Mouse (Mus musculus): ENCODE measurements around the gene Cd4.

The Cd4 gene

DNA sequence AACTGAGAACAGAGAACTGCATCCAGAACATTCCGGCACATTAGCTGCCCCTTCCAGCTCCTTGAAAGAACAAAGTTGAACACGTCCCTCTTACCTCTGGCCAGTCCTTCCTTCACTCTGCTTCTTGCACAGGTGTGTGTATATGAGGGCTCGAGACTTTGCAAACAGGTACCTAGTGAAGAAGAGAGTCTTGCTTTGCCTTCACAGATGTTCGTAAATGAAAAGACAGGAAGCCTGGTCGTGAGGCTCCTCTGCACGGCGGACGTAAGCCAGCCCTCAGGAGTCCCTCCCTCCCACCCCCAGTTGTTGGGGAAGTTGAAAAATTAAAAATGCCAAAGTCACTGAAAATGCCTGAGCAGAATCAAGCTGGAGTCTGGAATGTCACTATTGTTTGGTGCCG lies at the start of gene Cd4:
Gene Cd4 (minus strand): TSS at position 236 of the 400 bp plus-strand sequence.
- in situ Hi-C loops (cut with MseI, MboI), result no loop called here

DNA sequence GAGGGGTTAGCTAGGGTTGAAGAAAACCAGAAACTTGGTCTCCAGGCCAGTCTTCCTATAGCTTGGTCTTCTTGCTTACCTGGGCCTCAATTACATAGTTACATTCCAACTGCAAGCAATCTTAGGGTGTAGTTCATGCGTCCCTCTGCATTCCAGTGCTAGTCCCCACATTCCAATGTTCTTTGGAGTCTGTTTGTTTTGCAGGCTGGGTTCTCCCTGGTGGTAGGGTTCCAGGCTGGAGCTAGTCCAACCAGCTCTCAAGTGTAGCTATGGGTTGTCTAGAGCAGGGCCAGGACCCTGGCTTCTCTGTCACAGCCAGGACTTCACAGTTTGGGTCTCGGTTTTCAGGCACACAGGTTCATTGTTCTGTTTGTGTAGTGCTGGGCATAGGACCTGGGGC lies 49.5 kb upstream of the Cd4 start:
- in situ Hi-C loops (cut with MseI, MboI), result no loop called here

DNA sequence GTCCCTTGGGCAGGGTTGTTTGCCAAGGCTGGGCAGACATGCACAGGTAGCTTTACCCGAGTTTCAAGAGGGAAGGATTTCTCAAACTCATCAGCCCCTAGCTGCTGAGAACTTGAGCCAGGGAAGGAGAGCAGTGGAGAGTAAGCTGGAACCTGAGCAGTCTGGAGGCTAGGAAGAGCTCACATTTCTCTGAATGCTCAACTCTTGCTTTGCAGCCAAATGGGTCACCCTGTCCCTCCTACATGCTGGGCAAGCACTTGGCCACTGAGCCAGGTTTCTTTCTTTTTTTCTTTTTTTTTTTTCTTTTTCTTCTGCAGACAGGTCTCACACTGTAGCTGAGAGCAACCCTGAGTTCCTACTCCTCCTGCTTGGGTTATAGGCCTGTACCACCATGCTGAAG lies 48.7 kb upstream of the Cd4 start:
- in situ Hi-C loops (cut with MseI, MboI), result no loop called here

DNA sequence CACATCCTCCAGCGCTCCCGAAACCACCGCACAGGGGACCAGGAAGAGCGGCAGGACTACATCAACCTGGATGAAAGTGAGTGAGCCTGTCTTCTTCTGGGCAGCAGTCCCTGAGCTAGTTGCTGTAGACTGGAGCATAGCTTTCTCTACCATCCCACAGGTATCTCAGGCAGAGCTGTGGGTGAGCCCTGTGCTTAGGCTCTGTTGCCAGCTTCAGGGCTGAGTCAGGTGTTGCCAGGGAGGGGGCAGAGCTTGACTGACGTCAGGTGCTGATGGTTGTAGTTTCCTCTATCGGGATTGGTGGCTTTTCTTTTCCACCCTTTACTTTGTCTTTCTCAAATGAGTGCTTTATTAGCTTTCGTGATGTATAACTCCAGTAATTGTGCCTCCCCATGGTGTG lies 46.6 kb upstream of the Cd4 start:
- in situ Hi-C loops (cut with MseI, MboI), result no loop called here

DNA sequence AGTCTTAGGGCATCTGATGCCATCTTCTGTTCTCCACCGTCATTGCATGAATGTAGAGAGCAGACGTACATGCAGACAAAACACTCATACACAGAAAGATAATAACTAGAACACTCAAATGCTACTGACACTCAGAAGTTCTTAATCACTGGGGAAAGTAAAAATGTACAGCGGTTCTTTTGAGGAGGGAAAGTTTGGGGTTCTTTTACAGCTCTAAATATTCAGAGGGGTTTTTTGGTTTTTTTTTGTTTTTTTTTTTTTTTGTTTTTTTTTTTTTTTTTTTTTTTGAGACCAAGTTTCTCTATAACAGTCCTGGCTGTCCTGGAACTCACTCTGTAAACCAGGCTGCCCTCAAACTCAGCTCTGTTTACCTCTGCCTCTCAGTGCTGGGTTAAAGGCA lies 45.1 kb upstream of the Cd4 start:
- in situ Hi-C loops (cut with MseI, MboI), result no loop called here

DNA sequence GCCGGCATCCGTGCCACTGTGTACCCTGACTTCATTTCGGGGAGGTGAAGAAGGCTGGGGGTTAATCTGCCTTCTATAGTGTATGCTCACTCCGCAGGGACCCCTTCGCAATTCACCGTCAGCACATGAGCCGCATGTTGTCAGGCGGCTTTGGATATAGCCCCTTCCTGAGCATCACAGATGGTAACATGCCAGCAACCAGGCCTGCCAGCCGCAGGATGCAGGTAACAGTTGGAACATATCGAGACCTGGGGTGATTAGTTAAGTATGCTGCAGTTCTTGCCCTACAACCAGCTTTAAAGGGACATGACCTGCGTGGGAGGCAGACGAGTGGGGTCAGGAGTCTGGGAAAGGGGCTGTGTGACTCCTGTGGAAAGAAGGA lies 44.3 kb upstream of the Cd4 start:
- in situ Hi-C loops (cut with MseI, MboI), result no loop called here

DNA sequence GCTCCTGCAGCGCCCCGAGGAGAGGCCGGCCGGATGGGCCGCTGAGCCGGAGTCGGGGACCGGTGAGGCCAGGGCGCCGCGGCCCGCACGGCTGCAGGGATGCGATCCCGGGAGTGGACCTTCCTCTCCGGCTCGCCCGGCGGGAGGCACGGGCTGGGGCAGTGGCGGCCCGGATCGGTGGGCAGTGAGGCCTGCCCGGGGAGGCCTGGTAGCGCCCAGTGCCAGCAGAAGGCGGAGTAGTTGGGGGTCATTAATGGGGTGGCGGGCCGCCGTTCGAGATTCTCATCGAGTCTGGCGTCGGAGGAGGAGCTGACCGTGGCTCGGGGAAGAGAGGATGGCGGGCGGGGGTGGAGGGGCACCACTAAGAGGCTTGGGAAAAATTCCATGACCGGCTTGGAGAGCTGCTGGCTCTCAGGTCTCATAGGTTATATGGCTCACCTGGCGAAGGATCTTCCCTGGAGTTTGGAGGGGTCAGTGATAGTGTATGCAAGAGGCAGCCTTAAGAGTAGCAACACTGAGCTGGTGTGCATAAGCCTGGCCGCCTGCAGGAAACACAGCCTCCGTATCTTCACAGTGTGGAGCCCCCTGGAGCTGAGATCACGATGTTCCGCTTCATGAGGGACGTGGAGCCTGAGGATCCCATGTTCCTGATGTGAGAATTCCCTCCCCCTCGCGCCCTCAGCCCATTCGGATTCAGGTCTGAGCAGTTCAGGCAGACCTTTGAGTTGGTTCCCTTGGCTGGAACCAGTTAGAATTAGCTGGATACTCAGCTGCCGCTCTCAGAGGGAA lies 43.7 kb upstream of the Cd4 start:
- in situ Hi-C loops (cut with MseI, MboI), result no loop called here

DNA sequence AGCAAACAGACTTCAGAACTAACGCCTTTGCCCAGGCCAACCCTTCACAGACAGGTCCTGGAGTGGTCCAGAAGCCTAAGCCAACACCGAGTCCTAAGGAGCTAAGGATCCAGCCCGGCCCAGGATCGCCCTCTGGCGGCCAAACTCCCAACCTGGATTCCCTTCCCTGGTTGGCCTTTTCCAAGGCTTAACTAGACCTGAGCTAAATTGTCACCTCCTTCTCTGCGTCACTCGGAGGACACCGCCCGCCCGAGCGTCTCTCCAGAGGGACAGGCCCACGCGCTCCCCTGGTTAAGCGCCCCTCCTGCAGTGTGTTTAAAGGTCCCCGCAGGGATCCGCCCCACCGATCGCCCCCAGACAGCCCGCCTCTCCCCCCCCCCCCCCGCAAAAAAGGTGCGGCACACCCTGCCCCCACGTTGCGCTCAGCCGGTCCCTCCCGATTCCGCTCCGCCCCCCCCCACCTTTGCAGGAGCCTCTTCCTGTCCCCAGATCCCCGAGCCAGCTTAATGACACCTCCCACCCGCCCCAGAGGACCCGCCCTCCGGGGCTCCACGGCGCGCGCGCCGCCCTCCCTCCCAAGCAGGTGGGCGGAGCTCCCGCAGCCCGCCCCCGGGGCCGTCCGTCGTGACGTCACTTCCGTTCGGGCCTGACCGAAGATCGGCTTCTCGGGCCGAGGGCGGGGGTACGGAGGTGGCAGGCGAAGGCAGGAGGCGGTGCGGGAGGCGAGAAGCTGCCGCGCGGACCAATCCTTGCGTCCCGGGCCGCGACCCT lies 42.9 kb upstream of the Cd4 start, which contains the start of gene Mlf2:
Gene Mlf2 (plus strand): TSS at position 633 of the 771 bp plus-strand sequence.
- in situ Hi-C loops (cut with MseI, MboI), result no loop called here

DNA sequence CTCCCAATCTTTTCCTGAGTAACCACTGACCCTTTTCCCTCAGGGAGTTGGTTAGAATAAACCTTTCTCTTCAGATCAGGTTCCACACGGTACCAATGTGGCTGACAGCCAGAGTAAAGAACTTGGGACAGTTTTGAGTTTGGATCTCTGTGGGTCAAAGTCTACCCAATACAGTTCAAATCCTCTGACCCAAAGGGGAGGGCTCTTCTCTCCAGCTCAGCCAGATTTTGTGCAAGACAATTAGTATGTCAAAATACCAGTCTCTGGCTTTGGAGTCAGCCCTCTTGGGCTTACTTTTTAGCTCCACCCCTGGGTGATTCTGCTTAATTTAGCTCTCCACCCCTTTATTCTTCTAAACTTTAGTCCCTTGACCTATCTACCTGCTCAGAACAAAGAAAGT lies 42.2 kb upstream of the Cd4 start:
- in situ Hi-C loops (cut with MseI, MboI), result no loop called here

DNA sequence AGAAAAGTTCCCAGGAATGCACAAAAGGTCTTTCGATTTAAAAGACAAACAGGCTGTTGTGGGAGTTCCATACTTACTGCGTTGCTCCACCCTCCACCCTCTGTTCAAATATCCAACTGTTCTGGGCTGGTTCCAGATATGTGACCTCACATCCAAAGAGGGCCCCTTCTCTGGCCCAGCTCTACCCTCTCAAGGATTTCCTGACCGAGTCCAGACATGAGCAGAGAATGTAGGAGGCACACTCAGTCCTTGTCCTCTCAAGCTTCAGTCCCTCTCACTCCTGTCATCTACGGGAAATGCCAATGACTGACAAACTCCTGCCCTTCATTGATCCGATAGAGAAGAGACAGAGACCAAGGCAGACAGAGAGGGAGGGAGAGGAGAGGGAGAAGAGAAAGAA lies 37.9 kb upstream of the Cd4 start:
- in situ Hi-C loops (cut with MseI, MboI), result no loop called here

DNA sequence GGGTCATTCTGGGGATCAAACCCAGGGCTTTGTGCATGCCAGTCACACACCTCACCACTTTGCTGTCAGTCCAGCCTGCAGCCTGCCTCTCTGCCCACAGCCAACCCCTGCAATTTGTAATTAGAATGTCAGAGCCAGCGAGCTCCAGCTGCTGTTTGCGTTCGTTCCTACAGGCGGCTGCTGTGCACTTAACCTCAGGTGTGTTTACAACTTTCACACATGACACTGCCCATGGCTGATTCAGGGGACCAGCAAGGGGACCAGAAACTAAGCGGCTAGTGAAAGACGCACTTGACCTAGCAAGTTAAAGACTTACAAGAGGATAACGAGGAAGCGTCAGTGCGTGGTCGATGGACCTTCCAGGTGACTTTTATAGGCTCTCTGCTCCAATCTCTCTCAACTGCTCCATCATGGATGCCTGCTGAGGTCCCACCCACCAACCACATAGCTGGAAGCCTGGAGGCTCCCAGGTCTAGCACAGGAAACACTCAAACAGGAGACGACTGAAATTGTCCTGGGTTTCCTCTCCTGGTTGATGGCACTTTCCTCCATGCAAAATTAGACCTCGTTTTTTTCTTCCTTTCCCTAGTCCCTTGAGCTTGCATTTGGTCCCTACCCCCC lies 37.3 kb upstream of the Cd4 start:
- in situ Hi-C loops (cut with MseI, MboI), result no loop called here

DNA sequence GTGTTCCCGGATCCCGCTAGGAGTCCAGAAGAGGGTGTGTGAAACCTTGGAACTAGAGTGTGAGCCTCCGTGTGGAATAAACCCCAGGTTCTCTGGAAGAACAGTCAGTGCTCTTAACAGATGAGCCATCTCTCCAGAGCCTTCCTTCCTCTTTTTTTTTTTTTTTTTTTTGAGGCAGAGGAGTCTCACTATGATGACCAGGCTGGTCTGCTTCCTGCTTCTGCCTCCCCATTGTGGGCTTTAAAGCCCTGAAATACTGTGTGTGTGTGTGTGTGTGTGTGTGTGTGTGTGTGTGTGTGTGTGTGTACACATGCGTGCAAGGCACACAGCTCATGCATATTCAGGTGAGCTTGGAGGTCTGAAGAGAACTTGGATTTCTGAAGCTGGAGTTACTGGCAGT lies 33.5 kb upstream of the Cd4 start:
- in situ Hi-C loops (cut with MseI, MboI), result no loop called here

DNA sequence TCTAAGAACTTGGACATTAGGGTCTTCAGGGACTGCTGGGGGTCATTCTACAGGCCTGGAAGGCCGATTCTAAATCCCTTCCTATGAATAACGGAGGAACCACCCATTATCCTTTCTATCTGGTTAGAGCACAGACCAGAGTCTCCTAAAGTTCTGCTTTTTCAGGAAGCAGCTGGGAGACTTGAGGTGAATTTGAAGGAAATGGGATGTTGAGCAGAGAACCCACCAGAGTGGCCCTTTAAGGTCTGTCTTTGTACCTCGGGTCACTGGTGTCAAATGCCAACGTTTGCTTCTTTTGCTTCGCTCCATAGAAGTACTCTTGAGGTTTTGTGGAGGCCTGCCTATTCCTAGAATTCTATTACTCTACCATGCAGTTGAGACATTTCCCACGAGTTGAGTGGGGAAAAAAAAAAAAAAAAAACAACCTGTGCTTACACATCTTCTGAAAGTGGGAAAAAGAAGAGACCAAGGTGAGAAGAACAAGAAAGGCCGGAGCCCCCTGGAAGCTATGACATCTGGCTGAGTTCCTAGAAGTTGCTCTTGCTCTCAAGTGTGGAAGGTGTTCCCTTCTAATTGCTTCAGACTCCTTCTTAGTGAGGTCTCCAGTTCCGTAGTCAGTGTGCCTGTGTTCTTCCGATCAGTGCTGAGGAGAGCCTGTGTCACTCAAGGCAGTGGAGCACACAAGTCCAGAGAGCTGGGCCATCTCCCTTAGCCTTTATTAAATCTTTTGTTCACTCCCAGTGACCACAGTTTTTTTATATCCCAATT lies 32.5 kb upstream of the Cd4 start:
- in situ Hi-C loops (cut with MseI, MboI), result no loop called here

DNA sequence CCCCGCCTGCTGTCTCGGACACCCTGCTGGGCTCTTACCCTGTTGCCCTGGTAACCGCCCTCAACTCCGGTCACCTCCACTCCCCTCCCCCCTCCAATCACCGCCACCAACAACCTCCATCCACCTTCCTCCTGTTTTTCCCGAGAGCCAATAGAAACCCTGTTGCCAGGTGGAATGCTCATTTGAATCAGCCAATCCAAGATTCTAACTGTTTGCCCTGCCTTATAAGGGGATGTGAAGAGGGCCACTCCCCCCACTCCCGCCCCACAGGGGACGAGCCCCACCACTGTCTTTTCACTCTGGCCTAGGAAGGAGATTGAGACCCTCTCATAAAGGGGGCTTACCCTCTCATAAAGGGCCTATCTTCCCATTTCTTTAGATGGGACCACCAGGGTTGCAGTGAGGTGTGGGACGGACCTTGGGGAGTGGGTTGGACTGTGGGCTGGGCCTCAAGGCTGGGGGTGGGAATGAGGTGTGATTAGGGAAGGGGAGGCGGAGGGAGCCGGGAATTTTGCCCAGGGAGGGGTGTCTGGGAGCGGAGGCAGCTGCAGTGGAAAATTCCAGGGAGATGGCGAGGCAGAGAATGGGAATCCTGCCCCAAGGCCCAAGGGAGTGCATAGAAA lies 31.8 kb upstream of the Cd4 start, which contains the start of gene Ptms:
Gene Ptms (minus strand): TSS at position 409 of the 623 bp plus-strand sequence.
- in situ Hi-C loops (cut with MseI, MboI), result no loop called here

DNA sequence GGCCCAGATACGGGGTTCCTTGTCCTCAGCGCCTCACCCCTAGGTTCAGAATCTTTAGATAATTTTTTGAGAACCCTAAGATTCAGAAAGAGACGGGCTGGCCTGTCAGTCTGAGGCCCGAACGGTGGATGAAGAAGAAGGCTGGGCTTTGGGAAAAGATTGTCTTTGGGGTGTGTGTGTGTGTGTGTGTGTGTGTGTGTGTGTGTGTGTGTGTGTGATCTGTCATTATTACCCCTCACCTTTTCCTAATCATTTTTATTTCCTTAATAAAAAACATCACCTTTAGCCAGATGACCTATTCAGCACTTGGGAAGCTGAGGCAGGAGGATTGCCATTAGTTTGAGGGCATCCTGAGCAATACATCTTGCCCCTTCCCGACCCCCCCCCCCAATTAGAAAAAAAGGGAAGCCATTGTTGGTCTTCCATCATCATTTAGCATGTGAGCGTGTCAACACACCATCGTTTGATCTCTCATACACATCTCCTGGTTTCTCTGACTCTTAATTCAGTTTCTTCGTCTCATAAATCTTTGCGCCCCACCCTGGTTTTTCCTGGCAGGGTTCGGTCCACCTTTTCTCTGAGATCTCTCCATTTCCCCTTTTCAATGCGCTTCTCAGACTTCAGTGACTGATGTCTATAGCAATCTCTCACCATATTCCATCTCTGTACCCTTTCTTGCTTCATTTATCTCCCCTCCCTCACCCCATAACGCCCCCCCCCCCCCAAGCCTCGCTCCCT lies 31.0 kb upstream of the Cd4 start:
- in situ Hi-C loops (cut with MseI, MboI), result no loop called here

DNA sequence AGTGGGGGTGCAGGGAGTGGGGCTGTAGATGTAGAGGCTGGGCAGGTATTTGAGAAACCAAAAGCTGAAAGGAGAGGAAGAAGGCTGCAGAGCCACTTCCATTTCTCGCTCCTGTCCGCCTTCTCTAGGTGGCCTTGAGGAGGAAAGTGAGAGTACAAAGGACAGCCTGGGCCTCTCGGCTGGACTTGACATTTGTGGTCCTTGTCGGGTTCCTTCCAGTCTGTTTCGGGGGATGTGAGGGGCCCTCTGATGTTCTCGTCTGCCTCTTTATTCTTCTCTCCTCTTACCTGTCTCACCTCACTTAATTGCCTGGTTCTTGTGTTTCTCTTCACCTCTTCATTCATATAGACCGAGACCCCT lies 30.3 kb upstream of the Cd4 start:
- in situ Hi-C loops (cut with MseI, MboI), result no loop called here

DNA sequence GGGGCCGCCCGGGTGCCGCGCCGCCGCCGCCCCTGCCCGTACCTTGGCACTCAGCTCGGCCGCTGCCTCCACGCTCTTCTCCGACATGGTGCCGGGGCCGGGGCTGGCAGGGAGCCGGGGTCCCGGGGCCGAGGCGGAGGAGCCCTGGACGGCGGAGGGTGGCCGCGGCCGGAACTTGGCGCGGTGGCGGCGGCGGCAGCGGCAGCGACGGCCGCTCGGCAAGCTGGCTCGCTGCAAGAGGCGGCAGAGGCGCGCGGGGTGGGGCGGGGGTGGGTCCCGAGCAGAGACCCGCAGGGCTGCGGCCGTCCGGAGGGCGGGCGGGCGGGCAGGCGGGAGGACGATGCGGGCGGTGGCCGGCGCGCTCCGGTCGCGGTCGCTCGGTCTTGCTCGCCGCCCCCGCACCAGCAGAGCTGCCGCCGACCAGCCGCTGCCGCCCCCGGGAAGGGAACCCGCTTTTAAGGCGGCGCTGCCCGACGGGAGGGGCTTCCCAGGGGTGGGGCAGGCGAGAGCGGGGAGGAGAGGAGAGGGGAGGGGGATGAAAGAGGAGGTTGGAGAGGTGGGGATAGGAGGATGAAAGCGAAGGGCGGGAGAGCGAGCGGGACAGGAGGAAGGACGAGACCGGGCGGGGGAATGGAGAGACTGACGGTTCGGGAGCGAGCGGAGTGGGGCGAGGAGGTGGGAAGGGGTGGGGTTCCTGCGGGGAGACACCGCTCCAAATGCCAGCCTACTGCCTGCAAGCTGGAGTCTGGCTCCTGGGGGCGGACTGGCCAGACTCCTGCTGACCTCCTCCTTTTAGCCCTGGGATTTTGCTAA lies 29.7 kb upstream of the Cd4 start:
- in situ Hi-C loops (cut with MseI, MboI), result no loop called here

DNA sequence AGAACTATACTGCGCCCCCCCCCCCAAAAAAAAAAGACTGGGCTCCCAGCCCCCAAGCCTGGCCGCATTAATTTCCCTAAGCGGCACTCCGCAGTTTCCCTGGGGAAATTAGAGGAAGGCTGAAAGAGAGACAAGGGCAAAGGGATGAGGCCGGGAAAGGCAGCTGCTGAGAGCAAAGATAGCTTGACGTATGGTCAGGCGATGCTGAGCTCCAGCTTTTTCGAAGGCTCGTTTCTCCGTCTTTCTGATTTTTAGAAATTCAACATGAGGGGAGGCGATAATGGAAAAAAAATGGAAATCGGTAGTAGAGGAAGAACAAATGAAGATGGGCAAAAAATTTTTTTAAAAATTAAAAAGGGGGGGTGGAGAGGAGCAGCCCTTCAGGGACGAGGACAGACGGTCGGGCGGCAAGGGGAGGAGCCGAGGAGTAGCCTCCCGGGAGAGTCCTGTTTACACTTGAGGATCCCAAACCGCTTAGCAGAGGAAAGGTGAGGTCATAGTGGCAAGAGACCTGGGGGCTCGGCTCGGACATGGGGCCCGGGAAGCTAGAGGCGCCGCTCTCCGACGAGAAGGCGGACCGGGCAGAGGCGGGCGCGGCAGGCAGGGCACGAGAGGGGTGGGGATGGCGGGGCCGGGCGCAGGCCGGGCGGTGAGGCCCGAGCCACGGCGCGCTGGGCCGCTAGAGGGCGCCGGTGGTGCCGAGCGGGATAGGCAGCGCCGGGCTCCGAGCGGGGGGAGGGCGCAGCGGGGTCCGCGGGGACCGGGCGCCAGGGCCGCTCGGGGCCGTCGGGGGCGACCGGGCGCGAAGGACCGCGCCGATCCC lies 28.9 kb upstream of the Cd4 start:
- in situ Hi-C loops (cut with MseI, MboI), result no loop called here

All from mouse trophoblast stem cell (cell line).